Mouse (Mus musculus): ENCODE measurements around the gene Ermard.

Ermard gene

GRCm38 (mm10) chr17:15060356-15060755 lies 19.3 kb downstream of the Ermard start:
- DNase-seq (ENCODE audit: low spot score), result no peak

GRCm38 (mm10) chr17:15065391-15066024 lies 24.5 kb downstream of the Ermard start:
- DNase-seq (ENCODE audit: low spot score), result peak; percentile 41

- DNase-seq (ENCODE audit: low spot score), result no peak
Observed at GRCm38 (mm10) chr17:15066066-15066465, 25.1 kb downstream of the Ermard start.

- no peak for DNase-seq (ENCODE audit: low spot score)
Observed at GRCm38 (mm10) chr17:15066911-15067310, 25.9 kb downstream of the Ermard start.

- no peak for DNase-seq (ENCODE audit: low spot score)
Observed at GRCm38 (mm10) chr17:15068040-15068792, 27.2 kb downstream of the Ermard start.

GRCm38 (mm10) chr17:15069124-15069523 lies 28.1 kb downstream of the Ermard start:
- DNase-seq (ENCODE audit: low spot score), result no peak

GRCm38 (mm10) chr17:15072211-15072610 lies 31.2 kb downstream of the Ermard start:
- no peak for DNase-seq (ENCODE audit: low spot score)

GRCm38 (mm10) chr17:15075033-15075432 lies 34.0 kb downstream of the Ermard start:
- DNase-seq (ENCODE audit: low spot score), result no peak

- DNase-seq (ENCODE audit: low spot score), result peak; percentile 35
Observed at GRCm38 (mm10) chr17:15077536-15077935, 36.5 kb downstream of the Ermard start.

- DNase-seq (ENCODE audit: low spot score), result no peak
Observed at GRCm38 (mm10) chr17:15084226-15084848, 43.3 kb downstream of the Ermard start.

GRCm38 (mm10) chr17:15085006-15085405 lies 44.0 kb downstream of the Ermard start:
- DNase-seq (ENCODE audit: low spot score), result no peak

- DNase-seq (ENCODE audit: low spot score), result no peak
Observed at GRCm38 (mm10) chr17:15088166-15088565, 47.2 kb downstream of the Ermard start.

GRCm38 (mm10) chr17:15088591-15089001 lies 47.6 kb downstream of the Ermard start:
- DNase-seq (ENCODE audit: low spot score), result no peak

- no peak for DNase-seq (ENCODE audit: low spot score)
Observed at GRCm38 (mm10) chr17:15091739-15092138, 50.7 kb downstream of the Ermard start.

GRCm38 (mm10) chr17:15093523-15093922 lies 52.5 kb downstream of the Ermard start:
- DNase-seq (ENCODE audit: low spot score), result no peak

- DNase-seq (ENCODE audit: low spot score), result no peak
Observed at GRCm38 (mm10) chr17:15096853-15097252, 55.8 kb downstream of the Ermard start.

GRCm38 (mm10) chr17:15098677-15099076 lies 57.7 kb downstream of the Ermard start:
- no peak for DNase-seq (ENCODE audit: low spot score)

- DNase-seq (ENCODE audit: low spot score), result no peak
Observed at GRCm38 (mm10) chr17:15101355-15101754, 60.3 kb downstream of the Ermard start.

- DNase-seq (ENCODE audit: low spot score), result no peak
Observed at GRCm38 (mm10) chr17:15107143-15107649, 66.2 kb downstream of the Ermard start.

- no peak for DNase-seq (ENCODE audit: low spot score)
Observed at GRCm38 (mm10) chr17:15108473-15109441, 67.7 kb downstream of the Ermard start.

GRCm38 (mm10) chr17:15115550-15115949 lies 74.5 kb downstream of the Ermard start:
- DNase-seq (ENCODE audit: low spot score), result no peak

GRCm38 (mm10) chr17:15120096-15120495 lies 79.1 kb downstream of the Ermard start:
- no peak for DNase-seq (ENCODE audit: low spot score)
